Mouse (Mus musculus): Measurements from ENCODE around the gene Tbc1d22a.

GRCm38 (mm10) chr15:86375860-86376394, 161.7 kb downstream of the Tbc1d22a start:
- TF ChIP-seq CTCF (IDR thresholded peaks at IDR 0.05; ENCODE audit: insufficient read depth, low read depth, low read length) (no peak), POLR2A (IDR thresholded peaks at IDR 0.05; ENCODE audit: insufficient read depth, low read depth, low read length) (no peak)

Measured in olfactory bulb, adult 2 months (tissue).